In genomic region chr2:164358373-164358772, GRCm38 (mm10) we compare ENCODE assay signal across 17 mouse cellular contexts. TPM values are rescaled to one million over a fixed set of nuclear protein-coding genes. Genes with fewer than 3 reads are reported as not detected.
DNase-seq lines count a peak whose midpoint lies in the region; ATAC-seq and TF ChIP-seq lines count a peak whose summit lies in the region.
"Had no signal": no experiment of that assay in that cellular context is flagged by ENCODE, and none has a peak within 500 bp of the region (broad histone marks: within the 10 kb centered on the region; RNA-seq: fewer than 3 reads in every experiment).

No protein-coding gene starts in this region.

- intact Hi-C loops in gastrocnemius, adult 2 months (cut with DNase I) = no loop called here
- intact Hi-C loops in gastrocnemius, postnatal 36 days (cut with DNase I) = no loop called here

- no peaks in the 10 kb centered on the region for H3K4me1 ChIP-seq in liver, embryonic 11.5 days (replicated peaks; ENCODE audit: control insufficient read depth, insufficient read depth, low read length)
- peaks cover 9% of the 10 kb centered on the region for H3K4me1 ChIP-seq in bone marrow, adult 2 months (ENCODE audit: control insufficient read depth, insufficient read depth, low read length)
- H3K4me1 ChIP-seq: liver, embryonic 15.5 days; neural tube, embryonic 15.5 days; stomach, embryonic 15.5 days had no signal

- no peaks in the 10 kb centered on the region for H3K36me3 ChIP-seq in liver, embryonic 11.5 days (ENCODE audit: control insufficient read depth, insufficient read depth, low read length)
- H3K36me3 ChIP-seq: forebrain, embryonic 10.5 days; liver, embryonic 15.5 days; midbrain, embryonic 13.5 days; neural tube, embryonic 15.5 days; stomach, embryonic 15.5 days had no signal

- no peak for ATAC-seq in liver, embryonic 11.5 days (replicated peaks; ENCODE audit: low FRiP score)
- ATAC-seq in CD4-positive, CD25-positive, alpha-beta regulatory T cell, adult 4 months = no peak
- ATAC-seq: inflammation-experienced regulatory T-cells, adult 6 months; midbrain, embryonic 13.5 days had no signal

- DNase-seq in gastrocnemius, adult 2 months = no peak
- DNase-seq in gastrocnemius, postnatal 36 days = no peak
- DNase-seq in liver, embryonic 11.5 days (ENCODE audit: low spot score) = peak; percentile 6
- DNase-seq in liver = no peak
- peak; percentile 58 for DNase-seq in A20 (ENCODE audit: low read depth, low spot score)
- DNase-seq in neural tube, embryonic 10.5 days (ENCODE audit: extremely low spot score, low spot score) = no peak
- DNase-seq: heart, postnatal 10 days had no signal

- no peaks in the 10 kb centered on the region; the same call in none of the 2 replicates for H3K27me3 ChIP-seq in liver, embryonic 11.5 days (replicated peaks; ENCODE audit: control insufficient read depth, insufficient read depth, low read length)
- H3K27me3 ChIP-seq: neural tube, embryonic 15.5 days; stomach, embryonic 15.5 days had no signal

- H3K4me2 ChIP-seq in liver, embryonic 11.5 days = no peak overlapping the region
- H3K4me2 ChIP-seq: liver, embryonic 15.5 days; midbrain, embryonic 13.5 days; neural tube, embryonic 15.5 days; stomach, embryonic 15.5 days had no signal

- no peaks in the 10 kb centered on the region for H3K9me3 ChIP-seq in liver, embryonic 11.5 days (ENCODE audit: control insufficient read depth, low read length)
- H3K9me3 ChIP-seq: forebrain, embryonic 10.5 days; liver, embryonic 15.5 days; midbrain, embryonic 13.5 days; neural tube, embryonic 15.5 days; stomach, embryonic 15.5 days had no signal

- H3K9ac ChIP-seq in liver, embryonic 11.5 days (ENCODE audit: low read depth, low read length) = no peak overlapping the region
- H3K9ac ChIP-seq: liver, embryonic 15.5 days; midbrain, embryonic 13.5 days; neural tube, embryonic 15.5 days; stomach, embryonic 15.5 days had no signal

- no peak overlapping the region for H3K27ac ChIP-seq in gastrocnemius, adult 2 months
- no peak overlapping the region for H3K27ac ChIP-seq in liver, embryonic 11.5 days (ENCODE audit: low read depth, low read length)
- no peak overlapping the region for H3K27ac ChIP-seq in bone marrow, adult 2 months (ENCODE audit: control insufficient read depth, insufficient read depth, low read depth, low read length, poor library complexity)
- H3K27ac ChIP-seq: forebrain, embryonic 10.5 days; liver, embryonic 15.5 days; midbrain, embryonic 13.5 days; neural tube, embryonic 15.5 days; stomach, embryonic 15.5 days had no signal

- WGBS in liver, embryonic 11.5 days = 80% methylated on average over 3 of the region's 3 CpGs
- WGBS in bone marrow, adult 2 months = 70% methylated on average over 3 of the region's 3 CpGs

- no peak overlapping the region for H3K4me3 ChIP-seq in gastrocnemius, adult 2 months
- no peak overlapping the region for H3K4me3 ChIP-seq in liver, embryonic 11.5 days (ENCODE audit: low read depth, low read length)
- no peak overlapping the region for H3K4me3 ChIP-seq in bone marrow, adult 2 months (replicated peaks; ENCODE audit: control insufficient read depth, low read depth, low read length)
- H3K4me3 ChIP-seq: forebrain, embryonic 10.5 days; liver, embryonic 15.5 days; midbrain, embryonic 13.5 days; neural tube, embryonic 15.5 days; stomach, embryonic 15.5 days had no signal

- no peak for TF ChIP-seq POLR2A in bone marrow, adult 2 months (IDR thresholded peaks at IDR 0.05; ENCODE audit: borderline replicate concordance, control insufficient read depth, low read depth, low read length)

- peak; percentile 21; the same call in 1 of the 2 replicates for TF ChIP-seq CTCF in gastrocnemius, adult 2 months (IDR thresholded peaks at IDR 0.05)
- peak; percentile 49; the same call in 1 of the 2 replicates for TF ChIP-seq CTCF in bone marrow, adult 2 months (IDR thresholded peaks at IDR 0.05; ENCODE audit: control insufficient read depth, insufficient read depth, low read length)

RNA-seq across cellular contexts. Expression of gene Svs5, which starts 25.8 kb away (rescaled TPM):
- not detected for total RNA-seq in gastrocnemius, adult 2 months (2021)
- total RNA-seq in gastrocnemius, postnatal 36 days (2021) = not detected
- polyA plus RNA-seq in liver, embryonic 11.5 days (2014; fragmentation: Nextera tagmentation; extraction: Ambion mirVana) = not detected in 2 replicates
- not detected in 2 replicates for polyA plus RNA-seq in bone marrow, adult 2 months (2011; ENCODE audit: insufficient read depth, insufficient read length, low replicate concordance, missing spikeins)
- not detected for polyA plus RNA-seq in CD4-positive, CD25-positive, alpha-beta regulatory T cell, adult 4 months (2017; shearing (Covaris generic))
- total RNA-seq: gastrocnemius, adult 8-10 months; heart, postnatal 10 days; layer of hippocampus, postnatal 14 days had no signal
- polyA plus RNA-seq: forebrain, embryonic 10.5 days; inflammation-experienced regulatory T-cells, adult 6 months; liver, embryonic 15.5 days; midbrain, embryonic 13.5 days; neural tube, embryonic 15.5 days; stomach, embryonic 15.5 days had no signal

RNA-seq across cellular contexts. Expression of gene Slpi, which starts 30.5 kb away (rescaled TPM):
- under 1 TPM in 1 of 2 experiments, not detected in 1; 0.45 TPM for total RNA-seq in gastrocnemius, adult 2 months (2021)
- 1 to 10 TPM in 1 of 2 experiments, not detected in 1; 1.1 TPM for total RNA-seq in gastrocnemius, postnatal 36 days (2021)
- polyA plus RNA-seq in liver, embryonic 11.5 days (2014; fragmentation: Nextera tagmentation; extraction: Ambion mirVana) = 9.4 and 11.6 TPM in 2 replicates
- polyA plus RNA-seq in bone marrow, adult 2 months (2011; ENCODE audit: insufficient read depth, insufficient read length, low replicate concordance, missing spikeins) = 48.8 and 108 TPM in 2 replicates
- 1 to 10 TPM in 1 of 2 experiments, under 1 TPM in 1; 0.75 to 1.1 TPM for polyA plus RNA-seq in CD4-positive, CD25-positive, alpha-beta regulatory T cell, adult 4 months (2017; shearing (Covaris generic))

RNA-seq across cellular contexts. Expression of gene Svs6, which starts 41.8 kb away (rescaled TPM):
- not detected for total RNA-seq in gastrocnemius, adult 2 months (2021)
- total RNA-seq in gastrocnemius, postnatal 36 days (2021) = not detected
- polyA plus RNA-seq in liver, embryonic 11.5 days (2014; fragmentation: Nextera tagmentation; extraction: Ambion mirVana) = not detected in 2 replicates
- not detected in 2 replicates for polyA plus RNA-seq in bone marrow, adult 2 months (2011; ENCODE audit: insufficient read depth, insufficient read length, low replicate concordance, missing spikeins)
- polyA plus RNA-seq in CD4-positive, CD25-positive, alpha-beta regulatory T cell, adult 4 months (2017; shearing (Covaris generic)) = not detected
- total RNA-seq: gastrocnemius, adult 8-10 months; heart, postnatal 10 days; layer of hippocampus, postnatal 14 days had no signal
- polyA plus RNA-seq: forebrain, embryonic 10.5 days; inflammation-experienced regulatory T-cells, adult 6 months; liver, embryonic 15.5 days; midbrain, embryonic 13.5 days; neural tube, embryonic 15.5 days; stomach, embryonic 15.5 days had no signal

RNA-seq across cellular contexts. Expression of gene Rbpjl, which starts 44.6 kb away (rescaled TPM):
- total RNA-seq in gastrocnemius, adult 2 months (2021) = not detected
- total RNA-seq in gastrocnemius, postnatal 36 days (2021) = not detected
- polyA plus RNA-seq in liver, embryonic 11.5 days (2014; fragmentation: Nextera tagmentation; extraction: Ambion mirVana) = 0.04 and 0.12 TPM in 2 replicates
- polyA plus RNA-seq in bone marrow, adult 2 months (2011; ENCODE audit: insufficient read depth, insufficient read length, low replicate concordance, missing spikeins) = not detected in 2 replicates
- not detected for polyA plus RNA-seq in CD4-positive, CD25-positive, alpha-beta regulatory T cell, adult 4 months (2017; shearing (Covaris generic))
- total RNA-seq: gastrocnemius, adult 8-10 months; heart, postnatal 10 days had no signal
- polyA plus RNA-seq: forebrain, embryonic 10.5 days; inflammation-experienced regulatory T-cells, adult 6 months; midbrain, embryonic 13.5 days had no signal

RNA-seq across cellular contexts. Expression of gene Matn4, which starts 46.6 kb away (rescaled TPM):
- total RNA-seq in gastrocnemius, adult 2 months (2021) = 1 to 10 TPM in 1 of 2 experiments, under 1 TPM in 1; 0.56 to 1.7 TPM
- 1 to 10 TPM; 1.5 to 1.7 TPM for total RNA-seq in gastrocnemius, postnatal 36 days (2021)
- 0.14 and 0.32 TPM in 2 replicates for polyA plus RNA-seq in liver, embryonic 11.5 days (2014; fragmentation: Nextera tagmentation; extraction: Ambion mirVana)
- 0.86 and 1.2 TPM in 2 replicates for polyA plus RNA-seq in bone marrow, adult 2 months (2011; ENCODE audit: insufficient read depth, insufficient read length, low replicate concordance, missing spikeins)
- polyA plus RNA-seq in CD4-positive, CD25-positive, alpha-beta regulatory T cell, adult 4 months (2017; shearing (Covaris generic)) = not detected
- polyA plus RNA-seq: forebrain, embryonic 10.5 days had no signal

Comparison
In these comparisons a context has a peak if more than half of its experiments do, and no peak if none do; other contexts are left out.
1. DNase-seq: peak in liver, embryonic 11.5 days (single experiment) and A20 (single experiment); none in gastrocnemius, adult 2 months (single experiment), gastrocnemius, postnatal 36 days (0 of 2), liver (single experiment) and neural tube, embryonic 10.5 days (single experiment).